Mouse (Mus musculus) intestine, postnatal 0 days (tissue): ENCODE results near the gene Dnaaf3. TPM values are rescaled to one million over a fixed set of nuclear protein-coding genes. Genes with fewer than 3 reads are reported as not detected.
"Not testable (repeated sequence)": the region's sequence is repeated elsewhere in the genome, so short reads cannot be mapped to it uniquely, and the experiment has no call there.

Experiments
- ATAC-seq: fragments of 200-750 bp; cut with Nextera tagmentation; 2 replicates; pipeline ENCODE4 v1.8.0; 2017; ENCODE audit warnings: mild to moderate bottlenecking, moderate TSS enrichment, moderate library complexity
- H3K27ac ChIP-seq: fragments of 300-500 bp; sonication (generic); 2 replicates; pipeline ENCODE4 v1.5.1; 2014; ENCODE audit warnings: mild to moderate bottlenecking, low read depth, low read length, moderate library complexity
- H3K27me3 ChIP-seq: fragments of 300-500 bp; sonication (generic); replicated peaks from 2 replicates; pipeline ENCODE4 v1.6.1; 2014; ENCODE audit warnings: low read length, mixed read lengths; ENCODE audit not compliant: control insufficient read depth, insufficient read depth
- H3K36me3 ChIP-seq: fragments of 300-500 bp; sonication (generic); 2 replicates; pipeline ENCODE4 v1.6.1; 2014; ENCODE audit warnings: mild to moderate bottlenecking, moderate library complexity; ENCODE audit not compliant: control insufficient read depth, insufficient read depth
- H3K4me1 ChIP-seq: fragments of 300-500 bp; sonication (generic); replicated peaks from 2 replicates; pipeline ENCODE4 v1.6.1; 2014; ENCODE audit warnings: antibody characterized with exemption, low read length, mixed read lengths; ENCODE audit not compliant: control insufficient read depth, insufficient read depth
- H3K4me2 ChIP-seq: fragments of 300-500 bp; sonication (generic); replicated peaks from 2 replicates; pipeline ENCODE4 v1.6.1; 2014; ENCODE audit warnings: low read depth, mild to moderate bottlenecking, moderate library complexity
- H3K4me3 ChIP-seq: fragments of 300-500 bp; sonication (generic); 2 replicates; pipeline ENCODE4 v1.5.1; 2014; ENCODE audit warnings: low read depth, low read length
- H3K9ac ChIP-seq: fragments of 300-500 bp; sonication (generic); 2 replicates; pipeline ENCODE4 v1.6.1; 2014; ENCODE audit warnings: mild to moderate bottlenecking, low read depth, low read length
- H3K9me3 ChIP-seq: fragments of 300-500 bp; sonication (generic); 2 replicates; pipeline ENCODE4 v1.6.1; 2016; ENCODE audit warnings: mixed run types; ENCODE audit not compliant: control insufficient read depth
- CTCF ChIP-seq: sonication (generic); IDR thresholded peaks from 2 replicates; pipeline ENCODE4 v1.5.1; 2016; ENCODE audit warnings: low read depth, mild to moderate bottlenecking, control low read depth, antibody characterized with exemption, moderate library complexity
- WGBS: fragments of 180-500 bp; shearing (Covaris S2); extraction: QIAGEN DNeasy Blood & Tissue Kit; methylation state at CpG from one replicate; pipeline ENCODE4 v1.1.7; 2014; 5-methylcytosine and 5-hydroxymethylcytosine counted together
- polyA plus RNA-seq: library from polyadenylated mRNA; unstranded; fragments of >200 nt; fragmentation: Nextera tagmentation; extraction: Ambion mirVana; gene quantifications from 2 replicates; pipeline ENCODE4 v1.2.1, GENCODE M21; 2015

Dnaaf3 gene
- 0.33 and 0.54 TPM in 2 replicates for polyA plus RNA-seq

GRCm38 (mm10) chr7:4532005-4532729 lies at the start of gene Dnaaf3:
Gene Dnaaf3, minus strand, starts transcription at chr7:4532453.
- TF ChIP-seq CTCF: no peak
- Histone ChIP-seq H3K4me1 (0 out of 2 replicates have a peak, but pooled peaks cover 4% of the 10 kb centered on the region), H3K36me3 (no peaks in the 10 kb centered on the region), H3K27me3 (no peaks in the 10 kb centered on the region), H3K9me3 (no peaks in the 10 kb centered on the region), H3K4me2 (peak within 1 kb of the TSS; percentile 69), H3K27ac (no peak within 1 kb of the TSS), H3K9ac (0 out of 2 replicates have a peak within 1 kb of the TSS, but pooled peaks have one; percentile 11), H3K4me3 (peak within 1 kb of the TSS; percentile 32)
- 7% methylated on average over 28 of the region's 28 CpGs for WGBS
- peak; percentile 84 for ATAC-seq

GRCm38 (mm10) chr7:4581481-4581880 lies 49.2 kb upstream of the Dnaaf3 start:
- H3K4me1 ChIP-seq, H3K9me3 ChIP-seq, H3K4me2 ChIP-seq, ATAC-seq, H3K9ac ChIP-seq, H3K36me3 ChIP-seq, H3K27ac ChIP-seq, H3K4me3 ChIP-seq, H3K27me3 ChIP-seq: not testable (repeated sequence)
- WGBS: 85% methylated on average over 3 of the region's 3 CpGs

GRCm38 (mm10) chr7:4572361-4572760 lies 40.1 kb upstream of the Dnaaf3 start:
- not testable (repeated sequence) for H3K4me3 ChIP-seq, ATAC-seq, H3K36me3 ChIP-seq, H3K9ac ChIP-seq, H3K9me3 ChIP-seq, H3K4me2 ChIP-seq, H3K27ac ChIP-seq, H3K4me1 ChIP-seq, H3K27me3 ChIP-seq
- 45% methylated on average over 2 of the region's 2 CpGs for WGBS

- no peak for ATAC-seq
- no peak overlapping the region for H3K27ac ChIP-seq
- H3K36me3 ChIP-seq: no peaks in the 10 kb centered on the region; the same call in 1 of the 2 replicates
- peak; percentile 17; the same call in 1 of the 2 replicates for TF ChIP-seq CTCF
- no peak overlapping the region for H3K4me2 ChIP-seq
- no peak overlapping the region for H3K4me3 ChIP-seq
- no peak overlapping the region for H3K9ac ChIP-seq
- no peaks in the 10 kb centered on the region for H3K4me1 ChIP-seq
- no peaks in the 10 kb centered on the region for H3K9me3 ChIP-seq
- no peaks in the 10 kb centered on the region for H3K27me3 ChIP-seq
- WGBS: 91% methylated on average over 3 of the region's 3 CpGs
Measured at GRCm38 (mm10) chr7:4562660-4563059, 30.4 kb upstream of the Dnaaf3 start.

- no peak for TF ChIP-seq CTCF
- H3K4me3 ChIP-seq: no peak overlapping the region
- H3K27me3 ChIP-seq: no peaks in the 10 kb centered on the region
- peaks cover 12% of the 10 kb centered on the region; the same call in 1 of the 2 replicates for H3K36me3 ChIP-seq
- 62% methylated on average over 6 of the region's 6 CpGs for WGBS
- no peaks in the 10 kb centered on the region for H3K4me1 ChIP-seq
- no peak overlapping the region for H3K4me2 ChIP-seq
- H3K9me3 ChIP-seq: no peaks in the 10 kb centered on the region
- ATAC-seq: no peak
- no peak overlapping the region for H3K9ac ChIP-seq
- no peak overlapping the region for H3K27ac ChIP-seq
Measured at GRCm38 (mm10) chr7:4557167-4557560, 24.9 kb upstream of the Dnaaf3 start.

GRCm38 (mm10) chr7:4556256-4557166 lies 24.3 kb upstream of the Dnaaf3 start:
- no peaks in the 10 kb centered on the region for H3K4me1 ChIP-seq
- no peak overlapping the region for H3K9ac ChIP-seq
- no peak overlapping the region for H3K4me3 ChIP-seq
- H3K36me3 ChIP-seq: peaks cover 12% of the 10 kb centered on the region; the same call in 1 of the 2 replicates
- no peak overlapping the region for H3K4me2 ChIP-seq
- H3K27me3 ChIP-seq: no peaks in the 10 kb centered on the region
- peak; percentile 87 for ATAC-seq
- TF ChIP-seq CTCF: peak; percentile 95
- no peaks in the 10 kb centered on the region for H3K9me3 ChIP-seq
- 19% methylated on average over 15 of the region's 15 CpGs for WGBS
- H3K27ac ChIP-seq: no peak overlapping the region
